Mouse (Mus musculus): ENCODE data around the gene Gnb3. TPM values are rescaled to one million over a fixed set of nuclear protein-coding genes. Genes with fewer than 3 reads are reported as not detected.
"Not testable (repeated sequence)": the region's sequence is repeated elsewhere in the genome, so short reads cannot be mapped to it uniquely, and the experiment has no call there.

The Gnb3 gene
- total RNA-seq, 1 experiment from 2014 or later: 9.5 TPM

DNA sequence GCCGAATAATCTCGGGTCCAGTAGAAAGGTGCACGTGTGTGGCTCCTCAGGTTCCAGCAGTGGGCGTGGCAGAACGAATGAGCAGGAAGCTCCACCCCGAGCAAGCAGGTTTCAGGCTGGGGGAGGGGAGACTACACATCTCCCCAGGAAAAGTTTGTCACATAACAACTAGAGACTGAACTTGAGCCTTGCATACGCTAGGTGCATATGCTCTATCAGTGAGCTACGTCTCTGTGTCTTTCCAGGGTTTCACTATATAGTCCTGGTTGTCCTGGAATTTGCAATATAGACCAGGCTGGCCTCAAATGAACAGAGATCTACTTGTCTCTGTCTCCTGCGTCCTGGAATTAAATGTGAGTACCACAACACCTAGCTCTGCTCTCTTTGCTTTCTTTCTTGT lies 37.7 kb downstream of the Gnb3 start:
- DNase-seq: not testable (repeated sequence)

DNA sequence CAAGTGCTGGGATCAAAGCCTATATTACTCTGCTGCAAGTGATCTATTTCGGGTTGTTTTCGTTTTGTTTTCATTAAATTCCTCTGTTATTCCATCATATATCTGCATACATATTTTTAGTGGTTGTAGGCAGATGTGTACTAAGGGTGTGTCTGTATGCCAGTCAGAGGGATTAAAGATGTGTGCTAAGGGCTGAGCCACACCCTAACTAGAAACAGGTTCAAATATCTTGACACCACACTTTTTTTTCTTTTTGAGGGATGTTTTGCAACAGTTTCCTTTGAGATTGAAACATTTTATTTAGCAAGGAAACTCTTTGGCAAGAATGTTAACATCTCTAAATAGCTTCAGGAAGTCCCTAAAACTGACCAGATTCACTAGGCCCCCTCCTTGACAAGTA lies 43.9 kb downstream of the Gnb3 start:
- no peak for DNase-seq

DNA sequence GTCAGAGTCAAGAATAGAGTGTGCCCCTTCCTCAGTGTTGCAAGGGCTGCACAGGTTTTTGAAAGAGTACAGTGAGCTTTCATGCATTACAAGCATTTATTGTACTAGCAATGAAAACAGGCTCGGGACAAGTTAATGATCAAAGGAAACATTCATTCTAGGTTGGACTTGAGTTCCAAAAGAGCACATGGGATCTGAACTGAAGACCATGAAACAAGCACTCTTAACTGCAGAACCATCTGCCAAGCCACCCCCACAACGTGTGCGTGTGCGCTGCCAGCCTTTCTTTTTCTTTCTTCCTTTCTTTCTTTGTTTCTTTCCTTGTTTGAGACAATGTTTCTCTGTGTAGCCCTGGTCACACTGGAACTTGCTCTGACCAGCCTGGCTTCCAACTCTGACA lies 44.3 kb downstream of the Gnb3 start:
- no peak for DNase-seq

DNA sequence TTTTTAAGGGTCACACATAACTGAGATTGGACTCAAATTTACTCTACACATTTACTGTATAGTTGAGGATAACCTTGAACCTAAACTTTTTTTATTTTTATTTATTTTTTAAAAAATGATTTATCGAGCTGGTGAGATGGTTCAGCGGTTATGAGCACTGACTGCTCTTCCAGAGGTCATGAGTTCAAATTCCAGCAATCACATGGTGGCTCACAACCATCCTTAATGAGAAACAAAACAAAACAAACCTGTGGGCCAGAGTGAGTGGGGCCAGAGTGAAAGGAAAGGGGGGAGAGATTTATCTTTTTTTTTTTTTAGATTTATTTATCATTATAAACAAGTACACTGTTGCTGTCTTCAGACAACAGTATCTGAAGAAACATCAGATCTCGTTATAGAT lies 48.2 kb downstream of the Gnb3 start:
- no peak for DNase-seq

DNA sequence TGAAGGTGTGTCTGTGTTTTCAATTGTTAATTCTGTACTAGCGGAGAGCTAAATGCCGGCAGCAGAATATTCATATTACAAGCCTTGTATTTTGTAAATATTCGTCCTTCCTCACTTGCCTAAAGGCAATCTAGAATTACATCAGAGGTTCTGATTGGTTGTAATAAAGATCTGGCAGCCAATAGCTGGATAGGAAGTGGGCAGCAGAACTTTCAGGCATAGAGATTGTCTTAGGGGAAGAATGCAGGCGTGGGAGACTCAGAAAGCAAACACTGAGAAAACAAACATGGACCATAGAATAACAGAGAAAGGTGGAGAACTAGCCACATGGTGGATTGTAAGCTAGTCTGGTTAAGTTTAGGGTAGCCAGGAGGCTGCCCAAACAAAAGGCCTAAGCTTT lies 50.0 kb downstream of the Gnb3 start:
- DNase-seq: no peak

DNA sequence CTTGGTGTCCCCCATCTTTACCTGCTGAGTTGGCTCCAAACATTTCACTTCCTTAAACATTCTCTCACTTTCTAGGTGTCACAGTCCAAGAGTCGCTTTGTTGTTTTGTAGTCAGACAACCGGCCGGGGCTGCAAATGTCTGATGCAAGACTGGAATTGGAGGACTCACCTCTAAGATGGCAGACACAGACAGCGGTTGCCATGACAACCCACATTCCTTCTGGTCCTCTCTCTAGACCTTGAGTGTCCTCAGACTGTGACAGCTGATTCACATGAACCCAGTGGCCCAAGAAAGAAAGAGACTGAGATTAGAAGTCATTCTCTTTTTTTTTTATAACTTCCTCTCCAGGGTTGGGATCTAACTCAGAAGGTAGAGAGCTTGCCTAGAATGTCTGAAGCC lies 50.6 kb downstream of the Gnb3 start:
- no peak for DNase-seq

DNA sequence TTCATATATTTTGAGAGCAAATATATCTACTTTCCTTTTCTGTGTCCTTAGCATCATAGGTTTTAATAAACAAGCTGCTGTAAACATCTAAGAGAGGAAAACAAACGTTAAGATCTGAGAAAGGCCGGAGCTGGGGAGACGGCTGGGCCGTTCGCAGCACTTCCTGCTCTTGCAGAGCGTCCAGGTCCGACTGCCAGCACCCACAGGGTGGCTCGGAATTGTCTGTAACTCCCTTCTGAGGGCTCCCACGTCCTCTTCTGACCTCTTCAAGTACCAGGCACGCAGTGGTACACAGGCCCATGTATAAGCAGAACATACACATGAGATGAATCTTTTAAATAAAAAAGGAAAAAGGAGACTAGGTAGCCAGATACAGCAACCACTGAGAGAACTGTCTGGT lies 52.4 kb downstream of the Gnb3 start:
- no peak for DNase-seq

DNA sequence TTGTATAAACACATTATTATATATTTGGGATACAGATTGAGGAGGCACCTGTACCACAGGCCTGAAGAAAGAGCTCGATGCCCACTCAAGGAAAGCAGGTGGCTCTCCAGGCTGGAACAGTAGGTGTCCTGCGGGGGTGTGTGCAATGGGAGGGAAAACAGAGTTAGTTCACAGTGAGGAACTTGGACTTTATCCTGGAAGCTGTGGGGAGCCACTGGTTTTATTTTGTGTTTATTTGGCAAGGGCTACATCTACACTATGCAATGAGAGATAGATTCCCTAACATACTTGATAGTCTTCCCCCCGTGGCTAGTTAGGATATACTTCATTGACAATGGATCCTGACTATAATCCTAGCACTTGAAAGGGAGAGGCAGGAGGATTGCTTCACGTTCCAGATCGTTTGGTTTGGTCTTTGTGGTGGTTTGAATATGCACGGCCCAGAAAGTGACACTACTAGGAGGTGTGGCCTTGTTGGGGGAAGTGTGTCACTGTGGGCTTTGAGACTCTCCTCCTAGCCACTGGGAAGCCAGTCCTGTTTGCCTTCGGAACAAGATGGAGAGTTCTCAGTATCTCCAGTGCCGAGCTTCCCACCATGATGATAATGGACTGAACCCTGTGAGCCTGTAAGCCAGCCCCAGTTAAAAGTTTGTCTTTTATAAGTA lies 53.2 kb downstream of the Gnb3 start:
- DNase-seq: no peak

Other genes starting within 250 kb of the Gnb3 start
- 2.7 and 2.9 TPM in 2 replicates for gene C1s2, start 204.2 kb downstream of the Gnb3 start, total RNA-seq (2021)
- 78.0 and 82.3 TPM in 2 replicates for gene Lpcat3, start 177.2 kb downstream of the Gnb3 start, total RNA-seq (2021)
- gene Emg1, start 128.1 kb downstream of the Gnb3 start, total RNA-seq (2021): 79.7 and 87.9 TPM in 2 replicates
- 392 and 412 TPM in 2 replicates for gene Phb2, start 127.9 kb downstream of the Gnb3 start, total RNA-seq (2021)
- 7.3 and 23.1 TPM in 2 replicates for gene Ptpn6, start 101.6 kb downstream of the Gnb3 start, total RNA-seq (2021)
- 338 and 346 TPM in 2 replicates for gene Grcc10, start 98.9 kb downstream of the Gnb3 start, total RNA-seq (2021)
- gene Gm45234, start 84.3 kb downstream of the Gnb3 start, total RNA-seq (2021): not detected in 2 replicates
- gene Atn1, start 83.8 kb downstream of the Gnb3 start, total RNA-seq (2021): 70.3 and 84.6 TPM in 2 replicates
- gene Eno2, start 70.6 kb downstream of the Gnb3 start, total RNA-seq (2021): 13.0 and 18.9 TPM in 2 replicates
- not detected in 2 replicates for gene Lrrc23, start 60.5 kb downstream of the Gnb3 start, total RNA-seq (2021)
- gene Spsb2, start 31.6 kb downstream of the Gnb3 start, total RNA-seq (2021): 13.0 and 14.6 TPM in 2 replicates
- gene Tpi1, start 26.0 kb downstream of the Gnb3 start, total RNA-seq (2021): 425 and 436 TPM in 2 replicates
- gene Usp5, start 10.8 kb downstream of the Gnb3 start, total RNA-seq (2021): 83.2 and 103 TPM in 2 replicates
- gene Cdca3, start 10.7 kb downstream of the Gnb3 start, total RNA-seq (2021): 22.2 and 26.1 TPM in 2 replicates
- 21.4 and 26.1 TPM in 2 replicates for gene P3h3, start 17.5 kb upstream of the Gnb3 start, total RNA-seq (2021)
- gene Gpr162, start 23.7 kb upstream of the Gnb3 start, total RNA-seq (2021): 1.6 and 2.3 TPM in 2 replicates
- 1.4 and 13.0 TPM in 2 replicates for gene Cd4, start 47.9 kb upstream of the Gnb3 start, total RNA-seq (2021)
- 1.5 and 2.5 TPM in 2 replicates for gene Lag3, start 71.4 kb upstream of the Gnb3 start, total RNA-seq (2021)
- 917 and 925 TPM in 2 replicates for gene Ptms, start 79.8 kb upstream of the Gnb3 start, total RNA-seq (2021)
- gene Mlf2, start 91.1 kb upstream of the Gnb3 start, total RNA-seq (2021): 274 and 276 TPM in 2 replicates
- 117 and 122 TPM in 2 replicates for gene Cops7a, start 125.3 kb upstream of the Gnb3 start, total RNA-seq (2021)
- gene Pianp, start 156.4 kb upstream of the Gnb3 start, total RNA-seq (2021): 4.8 and 5.4 TPM in 2 replicates
- 47.2 and 50.4 TPM in 2 replicates for gene Zfp384, start 168.9 kb upstream of the Gnb3 start, total RNA-seq (2021)
- gene Ing4, start 199.5 kb upstream of the Gnb3 start, total RNA-seq (2021): 64.9 and 71.8 TPM in 2 replicates
- 7.5 and 8.2 TPM in 2 replicates for gene Acrbp, start 209.4 kb upstream of the Gnb3 start, total RNA-seq (2021)
- 0.44 and 2.1 TPM in 2 replicates for gene Lpar5, start 227.6 kb upstream of the Gnb3 start, total RNA-seq (2021)